Mouse (Mus musculus) MEL (cell line): Measurements from ENCODE around the gene Pip4k2b.

Source experiments
- CHD2 ChIP-seq: IDR thresholded peaks from 2 replicates; pipeline ENCODE4 v1.6.1; 2011; ENCODE audit warnings: low read length, improper control_type of control experiment
- CTCF ChIP-seq, 3 experiments: IDR thresholded peaks in 2 of 3; conservative IDR thresholded peaks in 1 of 3; 2 replicates each; pipeline ENCODE4 v1.5.1; 2011 to 2012; ENCODE audit warnings: low read length in 3 of 3, low read depth in 2 of 3, mild to moderate bottlenecking in 2 of 3, improper control_type of control experiment in 1 of 3, inconsistent platforms in 1 of 3, mixed read lengths in 1 of 3, moderate library complexity in 1 of 3; ENCODE audit not compliant: control insufficient read depth in 1 of 3, insufficient read depth in 1 of 3, poor library complexity in 1 of 3, severe bottlenecking in 1 of 3
- EP300 ChIP-seq, 2 experiments: IDR thresholded peaks; 2 replicates each; pipeline ENCODE4 v1.6.1; 2011; ENCODE audit warnings: improper control_type of control experiment in 2 of 2, low read length in 2 of 2, low read depth in 1 of 2, mild to moderate bottlenecking in 1 of 2
- GABPA ChIP-seq: IDR thresholded peaks from 2 replicates; pipeline ENCODE4 v1.6.1; 2012; ENCODE audit warnings: low read depth, mild to moderate bottlenecking, inconsistent platforms, low read length, improper control_type of control experiment, moderate library complexity
- GATA1 ChIP-seq: IDR thresholded peaks from 2 replicates; pipeline ENCODE4 v1.6.1; 2011; ENCODE audit warnings: low read depth, low read length, improper control_type of control experiment
- MAX ChIP-seq: IDR thresholded peaks from 2 replicates; pipeline ENCODE4 v1.6.1; 2011; ENCODE audit warnings: low read length, improper control_type of control experiment
- NELFE ChIP-seq: IDR thresholded peaks from 2 replicates; pipeline ENCODE4 v1.6.1; 2011; ENCODE audit warnings: low read depth, low read length, improper control_type of control experiment
- POLR2A ChIP-seq, 2 experiments: IDR thresholded peaks; 2 replicates each; pipeline ENCODE4 v1.6.1; 2011 to 2012; ENCODE audit warnings: low read length in 2 of 2, mild to moderate bottlenecking in 2 of 2, control low read depth in 1 of 2, improper control_type of control experiment in 1 of 2, low read depth in 1 of 2, moderate library complexity in 1 of 2; ENCODE audit not compliant: control insufficient read depth in 1 of 2, insufficient read depth in 1 of 2, poor library complexity in 1 of 2
- POLR2AphosphoS2 ChIP-seq: IDR thresholded peaks from 2 replicates; pipeline ENCODE4 v1.6.1; 2011; ENCODE audit warnings: low read length, improper control_type of control experiment
- POLR2AphosphoS5 ChIP-seq: IDR thresholded peaks from 2 replicates; pipeline ENCODE4 v1.6.1; 2012; ENCODE audit warnings: low read depth, borderline replicate concordance, mild to moderate bottlenecking, inconsistent platforms, low read length, moderate library complexity, mixed read lengths
- RCOR1 ChIP-seq: IDR thresholded peaks from 2 replicates; pipeline ENCODE4 v1.6.1; 2012; ENCODE audit warnings: low read depth, mild to moderate bottlenecking, inconsistent platforms, low read length, improper control_type of control experiment
- SMC3 ChIP-seq: IDR thresholded peaks from 2 replicates; pipeline ENCODE4 v1.6.1; 2011; ENCODE audit warnings: low read depth, low read length, improper control_type of control experiment
- USF1 ChIP-seq: IDR thresholded peaks from 2 replicates; pipeline ENCODE4 v1.6.1; 2014; ENCODE audit warnings: low read depth, mild to moderate bottlenecking, inconsistent platforms, low read length, improper control_type of control experiment, moderate library complexity

GRCm38 (mm10) chr11:97723709-97724108 is 20.8 kb downstream of the Pip4k2b start:
- no peak for TF ChIP-seq POLR2AphosphoS2
- no peak for TF ChIP-seq CTCF (IDR thresholded peaks at IDR 0.05 in 2 of 3, conservative IDR thresholded peaks at IDR 0.05 in 1 of 3; ENCODE audit: control insufficient read depth in 1 of 3, insufficient read depth in 1 of 3, low read depth in 2 of 3, low read length in 3 of 3, poor library complexity in 1 of 3, severe bottlenecking in 1 of 3)
- no peak for TF ChIP-seq POLR2AphosphoS5
- TF ChIP-seq POLR2A (IDR thresholded peaks at IDR 0.05; ENCODE audit: control insufficient read depth in 1 of 2, insufficient read depth in 1 of 2, low read depth in 1 of 2, low read length in 2 of 2, poor library complexity in 1 of 2) = no peak
- TF ChIP-seq NELFE = no peak
- TF ChIP-seq MAX = no peak
- TF ChIP-seq GATA1 = no peak
- no peak for TF ChIP-seq CHD2
- TF ChIP-seq EP300 (IDR thresholded peaks at IDR 0.05; ENCODE audit: low read depth in 1 of 2, low read length in 2 of 2) = no peak
- TF ChIP-seq USF1 = no peak
- TF ChIP-seq GABPA = no peak
- TF ChIP-seq RCOR1 = no peak
- TF ChIP-seq SMC3 = no peak
